Mouse (Mus musculus) C2C12 (cell line): ENCODE measurements around the gene Ankrd31.

Experiments
- CEBPB ChIP-seq: IDR thresholded peaks from one replicate; pipeline ENCODE4 v1.6.1; 2011; ENCODE audit warnings: low read depth, mild to moderate bottlenecking, control low read depth, moderate library complexity
- CTCF ChIP-seq: IDR thresholded peaks from one replicate; pipeline ENCODE4 v1.5.1; 2011; ENCODE audit not compliant: control insufficient read depth, insufficient read depth, insufficient read length
- FOSL1 ChIP-seq: IDR thresholded peaks from one replicate; pipeline ENCODE4 v1.8.0; 2011; ENCODE audit warnings: mild to moderate bottlenecking, low read length; ENCODE audit not compliant: poor library complexity, insufficient read depth, severe bottlenecking
- MYOG ChIP-seq: IDR thresholded peaks from one replicate; pipeline ENCODE4 v1.6.1; 2011; ENCODE audit not compliant: control insufficient read depth, insufficient read length; ENCODE audit errors: extremely low read depth

- TF ChIP-seq CEBPB (no peak), CTCF (no peak), MYOG (no peak), FOSL1 (no peak)
Measured at GRCm38 (mm10) chr13:96924985-96925745, 177.1 kb downstream of the Ankrd31 start.
